8 mouse cellular contexts compared by ENCODE assay signal in genomic region chr17:5493809-5494208, GRCm38 (mm10). TPM values are rescaled to one million over a fixed set of nuclear protein-coding genes. Genes with fewer than 3 reads are reported as not detected.
DNase-seq lines count a peak whose midpoint lies in the region; ATAC-seq and TF ChIP-seq lines count a peak whose summit lies in the region.

No protein-coding gene starts in this region.

- no peaks in the 10 kb centered on the region for H3K36me3 ChIP-seq in hindbrain, embryonic 14.5 days (replicated peaks; ENCODE audit: control insufficient read depth, insufficient read depth)
- peaks cover 30% of the 10 kb centered on the region for H3K36me3 ChIP-seq in liver, embryonic 12.5 days

- H3K4me2 ChIP-seq in hindbrain, embryonic 14.5 days (replicated peaks): peak overlapping the region; percentile 97
- peak overlapping the region; percentile 95 for H3K4me2 ChIP-seq in liver, embryonic 12.5 days

- TF ChIP-seq POLR2A in cortical plate, adult 2 months (IDR thresholded peaks at IDR 0.05; ENCODE audit: extremely low read depth, insufficient read depth, low read length): no peak

- peak overlapping the region; percentile 78 for H3K9ac ChIP-seq in hindbrain, embryonic 14.5 days
- H3K9ac ChIP-seq in liver, embryonic 12.5 days: peak overlapping the region; percentile 98

- peak; percentile 56 for DNase-seq in cerebellum, adult 9-11 months
- DNase-seq in cerebellum, postnatal 36 days: no peak
- no peak for DNase-seq in hindbrain, embryonic 14.5 days (ENCODE audit: low spot score)
- peak; percentile 33 to 35 for DNase-seq in spleen, postnatal 14 days (ENCODE audit: low spot score in 2 of 2)
- no peak for DNase-seq in cerebellum, adult 9-10 months
- no peak for DNase-seq in adrenal gland, adult 18-20 months (ENCODE audit: low spot score in 2 of 2)

- TF ChIP-seq CTCF in cortical plate, adult 2 months (IDR thresholded peaks at IDR 0.05; ENCODE audit: extremely low read depth, insufficient read depth, low read length): no peak

- no peaks in the 10 kb centered on the region for H3K9me3 ChIP-seq in hindbrain, embryonic 14.5 days (ENCODE audit: control insufficient read depth, low read length)
- no peaks in the 10 kb centered on the region for H3K9me3 ChIP-seq in liver, embryonic 12.5 days (replicated peaks)

- H3K4me1 ChIP-seq in cortical plate, adult 2 months (ENCODE audit: control insufficient read depth, insufficient read depth, low read length): peaks cover 3% of the 10 kb centered on the region; the same call in 1 of the 2 replicates
- peaks cover 15% of the 10 kb centered on the region for H3K4me1 ChIP-seq in hindbrain, embryonic 14.5 days (replicated peaks; ENCODE audit: control insufficient read depth, insufficient read depth, low read length)
- H3K4me1 ChIP-seq in liver, embryonic 12.5 days: peaks cover 66% of the 10 kb centered on the region

- no peak for ATAC-seq in hindbrain, embryonic 14.5 days (ENCODE audit: low FRiP score)
- no peak for ATAC-seq in liver, embryonic 12.5 days

- 19% methylated on average over 4 of the region's 4 CpGs for WGBS in hindbrain, embryonic 14.5 days
- 11% methylated on average over 4 of the region's 4 CpGs for WGBS in liver, embryonic 12.5 days (ENCODE audit: insufficient replicate concordance)

- no peaks in the 10 kb centered on the region for H3K27me3 ChIP-seq in hindbrain, embryonic 14.5 days (ENCODE audit: control insufficient read depth, insufficient read depth, low read length)
- H3K27me3 ChIP-seq in liver, embryonic 12.5 days (replicated peaks): no peaks in the 10 kb centered on the region; the same call in 1 of the 2 replicates

- no peak overlapping the region for H3K27ac ChIP-seq in cortical plate, adult 2 months (ENCODE audit: insufficient read depth, low read length)
- no peak overlapping the region for H3K27ac ChIP-seq in hindbrain, embryonic 14.5 days
- H3K27ac ChIP-seq in liver, embryonic 12.5 days: peak overlapping the region; percentile 98

- H3K4me3 ChIP-seq in cortical plate, adult 2 months (ENCODE audit: insufficient read depth, low read length): peak overlapping the region; percentile 81
- peak overlapping the region; percentile 73 for H3K4me3 ChIP-seq in hindbrain, embryonic 14.5 days (replicated peaks; ENCODE audit: low read length)
- H3K4me3 ChIP-seq in liver, embryonic 12.5 days: peak overlapping the region; percentile 95

RNA-seq across cellular contexts. Expression of gene Zdhhc14, which starts 1.5 kb away (rescaled TPM):
- polyA plus RNA-seq in cortical plate, adult 2 months (2012; rRNA removed): 13.0 and 15.1 TPM in 2 replicates
- polyA plus RNA-seq in hindbrain, embryonic 14.5 days (2014; fragmentation: Nextera tagmentation; extraction: Ambion mirVana): 12.3 and 15.0 TPM in 2 replicates
- 10.6 and 11.8 TPM in 2 replicates for polyA plus RNA-seq in liver, embryonic 12.5 days (2016; fragmentation: Nextera tagmentation; extraction: Ambion mirVana)
- total RNA-seq in adrenal gland, adult 18-20 months (2021): 1 to 10 TPM; 3.6 to 5.6 TPM

RNA-seq across cellular contexts. Expression of gene Tmem242, which starts 53.8 kb away (rescaled TPM):
- polyA plus RNA-seq in cortical plate, adult 2 months (2012; rRNA removed): 33.8 and 39.4 TPM in 2 replicates
- 105 and 111 TPM in 2 replicates for polyA plus RNA-seq in hindbrain, embryonic 14.5 days (2014; fragmentation: Nextera tagmentation; extraction: Ambion mirVana)
- polyA plus RNA-seq in liver, embryonic 12.5 days (2016; fragmentation: Nextera tagmentation; extraction: Ambion mirVana): 52.6 and 52.8 TPM in 2 replicates
- total RNA-seq in adrenal gland, adult 18-20 months (2021): 100 to 1,000 TPM; 121 to 161 TPM

Comparison
In these comparisons a context has a peak if more than half of its experiments do, and no peak if none do; other contexts are left out.
1. DNase-seq: peak in cerebellum, adult 9-11 months (single experiment) and spleen, postnatal 14 days (2 of 2); none in cerebellum, postnatal 36 days (0 of 2), hindbrain, embryonic 14.5 days (single experiment), cerebellum, adult 9-10 months (single experiment) and adrenal gland, adult 18-20 months (0 of 2).
2. Peak in every context shown above with its lines, with median percentiles within 50 percentile points of each other: H3K4me3 ChIP-seq.